Mouse (Mus musculus) liver, postnatal 0 days (tissue): ENCODE measurements around the gene Fam169a. TPM values are rescaled to one million over a fixed set of nuclear protein-coding genes. Genes with fewer than 3 reads are reported as not detected.

Experiments used
- ATAC-seq: fragments of 200-750 bp; cut with Nextera tagmentation; 2 replicates; pipeline ENCODE4 v1.8.0; 2017; ENCODE audit warnings: mild to moderate bottlenecking, moderate library complexity
- DNase-seq: peaks from one replicate; pipeline ENCODE4 v3.0.0-alpha.2; 2016
- H3K27ac ChIP-seq: fragments of 300-500 bp; sonication (generic); 2 replicates; pipeline ENCODE4 v1.5.1; 2014; ENCODE audit warnings: antibody characterized with exemption, moderate library complexity, mild to moderate bottlenecking, low read depth
- H3K27me3 ChIP-seq: fragments of 300-500 bp; sonication (generic); 2 replicates; pipeline ENCODE4 v1.6.1; 2014; ENCODE audit warnings: low read length, control low read depth, mixed read lengths; ENCODE audit not compliant: insufficient read depth
- H3K36me3 ChIP-seq: fragments of 300-500 bp; sonication (generic); replicated peaks from 2 replicates; pipeline ENCODE4 v1.6.1; 2014; ENCODE audit warnings: mild to moderate bottlenecking, control low read depth, low read length, moderate library complexity, mixed read lengths; ENCODE audit not compliant: insufficient read depth
- H3K4me1 ChIP-seq: fragments of 300-500 bp; sonication (generic); 2 replicates; pipeline ENCODE4 v1.6.1; 2014; ENCODE audit warnings: antibody characterized with exemption, mild to moderate bottlenecking, control low read depth; ENCODE audit not compliant: insufficient read depth
- H3K4me2 ChIP-seq: fragments of 300-500 bp; sonication (generic); 2 replicates; pipeline ENCODE4 v1.6.1; 2014; ENCODE audit warnings: low read depth, mild to moderate bottlenecking, low read length, moderate library complexity, mixed read lengths
- H3K4me3 ChIP-seq: fragments of 300-500 bp; sonication (generic); 2 replicates; pipeline ENCODE4 v1.5.1; 2014; ENCODE audit warnings: low read depth, low read length
- H3K9ac ChIP-seq: fragments of 300-500 bp; sonication (generic); replicated peaks from 2 replicates; pipeline ENCODE4 v1.6.1; 2014; ENCODE audit warnings: mild to moderate bottlenecking, moderate library complexity
- H3K9me3 ChIP-seq: fragments of 300-500 bp; sonication (generic); 2 replicates; pipeline ENCODE4 v1.6.1; 2016; ENCODE audit warnings: mild to moderate bottlenecking, control low read depth, low read length, mixed read lengths
- CTCF ChIP-seq: sonication (generic); IDR thresholded peaks from 2 replicates; pipeline ENCODE4 v1.5.1; 2016; ENCODE audit warnings: antibody characterized with exemption, low read depth
- EP300 ChIP-seq: IDR thresholded peaks from 2 replicates; pipeline ENCODE4 v1.6.1; 2016; ENCODE audit warnings: antibody characterized with exemption, low read depth, mild to moderate bottlenecking
- WGBS: fragments of 180-500 bp; shearing (Covaris S2); extraction: QIAGEN DNeasy Blood & Tissue Kit; methylation state at CpG from one replicate; pipeline ENCODE4 v1.1.7; 2014; ENCODE audit not compliant: insufficient replicate concordance; 5-methylcytosine and 5-hydroxymethylcytosine counted together
- polyA plus RNA-seq: library from polyadenylated mRNA; unstranded; fragments of >200 nt; fragmentation: Nextera tagmentation; extraction: Ambion mirVana; gene quantifications from 2 replicates; pipeline ENCODE4 v1.2.1, GENCODE M21; 2015

Fam169a gene
- 0.27 and 0.37 TPM in 2 replicates for polyA plus RNA-seq

DNA sequence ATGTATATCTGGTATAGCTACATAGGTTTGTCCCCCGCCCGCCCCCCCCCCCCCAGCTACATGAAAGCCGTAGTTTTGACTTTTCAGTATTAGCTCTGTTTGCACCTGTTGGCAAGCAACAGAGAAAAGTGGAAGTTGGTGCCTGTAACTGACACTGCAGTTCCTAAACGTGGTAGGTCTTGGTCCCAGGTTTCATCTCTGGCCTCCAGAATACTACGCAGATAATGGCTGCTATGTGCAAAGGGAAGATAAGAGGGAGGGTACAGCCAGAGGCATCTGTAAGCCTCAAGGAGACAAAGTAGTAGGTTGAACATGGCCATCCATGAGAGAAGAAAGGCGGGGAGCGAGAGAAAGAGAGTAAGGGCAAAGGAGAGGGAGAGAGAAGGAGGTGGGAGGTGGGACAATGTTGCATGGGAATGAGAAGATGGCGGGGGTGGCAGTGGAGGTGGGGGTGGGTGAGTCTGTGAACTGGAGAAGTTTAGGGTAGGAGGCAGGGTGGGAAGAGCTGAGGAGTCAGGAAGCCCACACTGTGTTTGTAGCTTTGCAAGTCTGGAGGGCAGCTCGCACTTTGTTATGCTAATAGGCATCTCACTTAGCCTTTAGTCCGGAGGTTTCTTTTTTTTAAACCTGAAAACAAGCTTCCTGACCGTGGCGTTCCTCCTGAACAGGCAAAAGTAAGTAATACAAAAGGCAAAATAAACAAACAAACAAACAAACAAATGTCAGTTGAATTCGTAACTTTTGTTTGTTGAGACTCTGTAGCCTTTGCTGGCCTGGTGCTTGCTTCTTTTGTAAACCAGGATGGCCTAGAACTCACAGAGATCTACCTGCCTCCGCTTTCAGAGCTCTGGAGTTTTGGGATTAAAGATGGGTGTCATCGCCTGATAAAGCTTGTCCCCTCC is at the start of gene Fam169a:
Fam169a (plus strand) TSS at position 638 of the 902 bp plus-strand sequence.
- peak within 1 kb of the TSS; percentile 66 for H3K4me2 ChIP-seq
- H3K9me3 ChIP-seq: no peaks in the 10 kb centered on the region
- DNase-seq (peak; percentile 22), ATAC-seq (peak; percentile 89)
- H3K4me1 ChIP-seq: peaks cover 20% of the 10 kb centered on the region
- no peaks in the 10 kb centered on the region for H3K36me3 ChIP-seq
- H3K27ac ChIP-seq: 0 out of 2 replicates have a peak within 1 kb of the TSS, but pooled peaks have one; percentile 30
- no peak for TF ChIP-seq CTCF
- TF ChIP-seq EP300: peak; percentile 96
- WGBS: 51% methylated on average over 15 of the region's 15 CpGs
- 0 out of 2 replicates have a peak within 1 kb of the TSS, but pooled peaks have one; percentile 16 for H3K9ac ChIP-seq
- H3K27me3 ChIP-seq: peaks cover 19% of the 10 kb centered on the region
- peak within 1 kb of the TSS; percentile 40 for H3K4me3 ChIP-seq

DNA sequence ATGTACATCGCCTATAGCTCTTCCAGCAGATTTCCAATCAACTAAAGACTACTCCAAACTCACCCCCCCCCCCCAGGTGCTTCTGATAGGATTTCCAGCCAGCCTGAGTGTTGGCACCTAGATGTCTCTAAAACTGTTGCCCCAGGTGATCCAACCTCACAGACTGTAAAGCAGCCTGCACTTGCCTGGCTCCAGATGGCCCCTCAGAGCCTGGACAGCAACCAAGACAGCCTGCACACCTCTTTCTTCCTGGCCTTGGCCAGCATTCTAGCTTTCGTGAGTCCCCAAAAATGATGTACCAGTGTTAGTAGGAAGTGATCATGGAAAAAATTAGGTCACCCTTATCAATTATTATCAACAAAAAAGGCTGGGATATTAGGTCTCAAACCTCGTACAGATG is 49.4 kb upstream of the Fam169a start:
- Histone ChIP-seq H3K9me3 (no peaks in the 10 kb centered on the region; the same call in 1 of the 2 replicates), H3K27me3 (no peaks in the 10 kb centered on the region), H3K27ac (no peak overlapping the region), H3K4me1 (no peaks in the 10 kb centered on the region), H3K9ac (no peak overlapping the region), H3K4me2 (no peak overlapping the region), H3K36me3 (no peaks in the 10 kb centered on the region), H3K4me3 (no peak overlapping the region)
- no peak for DNase-seq
- WGBS: 73% methylated on average over 3 of the region's 3 CpGs
- TF ChIP-seq CTCF (no peak), EP300 (no peak)
- no peak for ATAC-seq

DNA sequence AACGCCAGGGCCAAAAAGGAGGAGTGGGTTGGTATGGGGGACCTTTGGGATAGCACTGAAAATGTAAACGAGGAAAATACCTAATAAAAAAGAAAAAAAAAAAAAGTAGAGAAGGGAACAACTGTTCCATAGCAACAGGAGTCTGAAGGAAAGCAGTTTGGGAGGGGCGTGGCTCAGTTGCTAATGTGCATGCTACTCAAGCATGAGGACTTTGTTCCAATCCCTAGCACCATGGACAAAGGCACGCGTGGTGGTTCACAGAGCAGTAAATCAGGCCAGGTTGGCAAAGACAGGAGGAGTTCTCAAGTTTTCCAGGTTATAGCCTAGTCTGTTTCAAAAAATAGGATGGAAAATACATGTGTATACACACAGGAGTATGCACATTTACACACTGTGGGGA is 47.0 kb upstream of the Fam169a start:
- ATAC-seq (no peak), DNase-seq (no peak)
- Histone ChIP-seq H3K4me2 (no peak overlapping the region), H3K36me3 (no peaks in the 10 kb centered on the region), H3K27me3 (no peaks in the 10 kb centered on the region), H3K4me1 (no peaks in the 10 kb centered on the region), H3K9ac (no peak overlapping the region), H3K4me3 (no peak overlapping the region), H3K9me3 (no peaks in the 10 kb centered on the region; the same call in 1 of the 2 replicates), H3K27ac (no peak overlapping the region)
- 82% methylated on average over 5 of the region's 5 CpGs for WGBS
- TF ChIP-seq EP300 (no peak), CTCF (no peak)

DNA sequence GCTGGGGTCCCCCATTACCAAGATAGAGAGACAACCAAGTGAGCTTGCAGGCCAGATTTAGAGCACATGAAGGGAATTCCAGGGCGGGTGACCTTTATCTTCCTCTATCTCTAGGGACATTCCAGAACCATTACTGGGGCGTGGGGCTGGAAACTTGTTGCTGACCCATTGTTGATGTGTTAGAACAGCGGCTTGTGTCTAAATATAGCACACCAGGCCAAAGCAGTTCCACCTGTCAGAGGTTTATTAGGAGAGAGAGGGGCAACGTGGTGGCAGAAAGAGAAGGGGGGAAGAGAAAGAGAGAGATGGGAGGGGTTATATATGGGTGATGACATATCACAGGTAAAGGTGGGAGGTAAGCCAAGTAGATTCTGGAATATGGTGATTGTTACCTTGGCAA is 45.2 kb upstream of the Fam169a start:
- Histone ChIP-seq H3K4me3 (no peak overlapping the region), H3K36me3 (no peaks in the 10 kb centered on the region), H3K27ac (no peak overlapping the region), H3K4me1 (no peaks in the 10 kb centered on the region), H3K4me2 (no peak overlapping the region), H3K9me3 (no peaks in the 10 kb centered on the region), H3K27me3 (no peaks in the 10 kb centered on the region), H3K9ac (no peak overlapping the region)
- WGBS: 44% methylated on average over 4 of the region's 4 CpGs
- TF ChIP-seq EP300 (no peak), CTCF (no peak)
- no peak for ATAC-seq
- DNase-seq: no peak

DNA sequence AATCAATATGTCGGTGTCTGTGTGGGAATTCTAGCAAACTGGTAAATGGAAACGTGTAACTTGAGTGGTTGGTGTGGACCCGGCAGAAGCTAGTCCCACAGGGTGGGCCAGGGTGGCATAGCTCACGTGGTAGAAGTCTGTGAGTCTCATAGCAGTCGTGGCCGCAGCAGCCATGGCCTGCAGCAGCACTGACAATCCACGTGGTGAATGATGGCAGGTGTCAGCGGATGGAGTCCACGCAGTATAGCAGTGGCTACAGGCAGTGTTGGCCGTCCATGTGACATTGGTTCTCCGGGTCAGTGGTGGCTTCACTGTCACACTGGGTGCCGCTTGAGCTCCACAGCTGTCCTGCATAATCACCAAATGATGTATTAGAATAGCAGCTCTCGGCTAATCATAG is 37.0 kb upstream of the Fam169a start:
- H3K9me3 ChIP-seq: no peaks in the 10 kb centered on the region
- no peak overlapping the region for H3K4me3 ChIP-seq
- H3K27ac ChIP-seq: no peak overlapping the region
- WGBS: 79% methylated on average over 13 of the region's 13 CpGs
- no peak overlapping the region for H3K9ac ChIP-seq
- H3K4me2 ChIP-seq: no peak overlapping the region
- DNase-seq: no peak
- no peak for ATAC-seq
- no peaks in the 10 kb centered on the region for H3K4me1 ChIP-seq
- H3K36me3 ChIP-seq: no peaks in the 10 kb centered on the region
- no peaks in the 10 kb centered on the region for H3K27me3 ChIP-seq
- TF ChIP-seq EP300 (no peak), CTCF (no peak)

DNA sequence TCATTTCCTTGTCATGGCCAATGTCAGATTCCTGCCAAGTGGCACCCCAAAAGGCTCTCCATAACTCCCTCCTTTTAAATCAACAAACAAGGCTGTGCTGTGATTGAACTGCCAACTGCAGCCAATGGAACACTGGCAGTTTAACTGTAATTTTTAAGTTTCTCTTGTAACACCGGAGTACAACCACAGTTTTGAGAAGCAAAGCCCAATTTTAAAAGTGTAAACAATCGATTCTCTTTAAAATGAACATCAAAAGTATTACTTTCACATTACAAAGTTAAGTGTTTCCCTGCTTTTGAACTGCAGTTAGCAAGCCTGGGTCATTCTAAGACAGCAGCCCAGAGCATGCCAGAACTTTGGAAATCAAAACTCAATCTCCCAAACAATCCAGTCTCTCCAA is 32.8 kb upstream of the Fam169a start, which contains the start of gene 1700029F12Rik:
1700029F12Rik (minus strand) TSS at position 101 of the 400 bp plus-strand sequence.
- ATAC-seq (no peak), DNase-seq (no peak)
- Histone ChIP-seq H3K36me3 (no peaks in the 10 kb centered on the region), H3K4me1 (no peaks in the 10 kb centered on the region), H3K9me3 (no peaks in the 10 kb centered on the region), H3K4me3 (no peak within 1 kb of the TSS), H3K9ac (no peak within 1 kb of the TSS), H3K27ac (no peak within 1 kb of the TSS), H3K4me2 (no peak within 1 kb of the TSS), H3K27me3 (no peaks in the 10 kb centered on the region)
- 75% methylated on average over 2 of the region's 2 CpGs for WGBS
- TF ChIP-seq CTCF (no peak), EP300 (no peak)
